8 mouse cellular contexts compared by ENCODE assay signal in the genomic region with DNA sequence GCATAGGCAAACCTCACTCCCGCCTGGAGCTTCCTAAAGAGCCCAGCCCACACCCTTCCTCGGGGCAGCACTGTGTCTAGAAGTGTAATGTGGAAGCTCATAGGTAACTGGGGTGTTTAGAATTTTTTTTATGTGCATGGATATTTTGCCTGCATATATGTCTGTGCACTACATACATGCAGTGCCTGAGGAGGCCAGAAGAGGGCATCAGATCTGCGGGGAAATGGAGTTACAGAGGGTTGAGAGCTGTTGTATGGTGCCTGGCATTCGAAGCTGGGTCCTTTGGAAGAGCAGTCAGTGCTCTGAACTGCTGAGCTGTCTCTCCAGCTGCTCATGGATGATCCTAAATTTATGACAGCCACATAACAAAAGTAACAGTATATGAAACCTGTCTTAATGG. TPM values are rescaled to one million over a fixed set of nuclear protein-coding genes. Genes with fewer than 3 reads are reported as not detected.
DNase-seq lines count a peak whose midpoint lies in the region; ATAC-seq and TF ChIP-seq lines count a peak whose summit lies in the region.
"Had no signal": no experiment of that assay in that cellular context is flagged by ENCODE, and none has a peak within 500 bp of the region (broad histone marks: within the 10 kb centered on the region; RNA-seq: fewer than 3 reads in every experiment).

No protein-coding gene starts in this region.

- no peak overlapping the region for H3K4me3 ChIP-seq in cortical plate, adult 2 months (ENCODE audit: insufficient read depth, low read length)
- H3K4me3 ChIP-seq in liver, embryonic 16.5 days (ENCODE audit: low read depth, low read length), result no peak overlapping the region
- H3K4me3 ChIP-seq: midbrain, embryonic 12.5 days had no signal

- no peak overlapping the region for H3K27ac ChIP-seq in cortical plate, adult 2 months (ENCODE audit: insufficient read depth, low read length)
- H3K27ac ChIP-seq in liver, embryonic 16.5 days (ENCODE audit: low read length), result no peak overlapping the region
- H3K27ac ChIP-seq: midbrain, embryonic 12.5 days had no signal

- peaks cover 5% of the 10 kb centered on the region for H3K36me3 ChIP-seq in liver, embryonic 16.5 days (ENCODE audit: control insufficient read depth, insufficient read depth)

- no peak overlapping the region for H3K4me2 ChIP-seq in liver, embryonic 16.5 days (ENCODE audit: low read depth, low read length)
- H3K4me2 ChIP-seq: midbrain, embryonic 12.5 days had no signal

- peak; percentile 43 for TF ChIP-seq CTCF in cortical plate, adult 2 months (IDR thresholded peaks at IDR 0.05; ENCODE audit: extremely low read depth, insufficient read depth, low read length)

- no peaks in the 10 kb centered on the region for H3K4me1 ChIP-seq in cortical plate, adult 2 months (ENCODE audit: control insufficient read depth, insufficient read depth, low read length)
- peaks cover 6% of the 10 kb centered on the region for H3K4me1 ChIP-seq in liver, embryonic 16.5 days (ENCODE audit: control insufficient read depth, low read depth, low read length)

- no peaks in the 10 kb centered on the region for H3K27me3 ChIP-seq in liver, embryonic 16.5 days (ENCODE audit: control insufficient read depth, insufficient read depth, low read depth, low read length)
- H3K27me3 ChIP-seq: midbrain, embryonic 12.5 days had no signal

- H3K9ac ChIP-seq in liver, embryonic 16.5 days (ENCODE audit: low read depth, low read length), result no peak overlapping the region
- H3K9ac ChIP-seq: midbrain, embryonic 12.5 days had no signal

- no peak for TF ChIP-seq POLR2A in cortical plate, adult 2 months (IDR thresholded peaks at IDR 0.05; ENCODE audit: extremely low read depth, insufficient read depth, low read length)

- ATAC-seq in liver, embryonic 16.5 days (ENCODE audit: low read depth), result peak; percentile 26; the same call in 1 of the 2 replicates

- H3K9me3 ChIP-seq in liver, embryonic 16.5 days (replicated peaks; ENCODE audit: control insufficient read depth, low read length), result no peaks in the 10 kb centered on the region
- H3K9me3 ChIP-seq: midbrain, embryonic 12.5 days had no signal

- WGBS in liver, embryonic 16.5 days (ENCODE audit: insufficient replicate concordance), result 47% methylated on average over 4 of the region's 4 CpGs

- peak; percentile 50 to 64 for DNase-seq in layer of hippocampus, postnatal 10 days (ENCODE audit: low spot score in 2 of 2)
- no peak for DNase-seq in layer of hippocampus, adult 9-10 months (ENCODE audit: low spot score)
- peak; percentile 19 to 43 for DNase-seq in CD8-positive naive resting alpha-beta T cell, adult 2 months (ENCODE audit: low read depth in 2 of 2, low spot score in 2 of 2)
- DNase-seq in T-cell, adult 2 months (ENCODE audit: low spot score), result peak; percentile 36
- peak; percentile 17 to 22 for DNase-seq in spleen, postnatal 36 days (ENCODE audit: low spot score in 2 of 2)

RNA-seq across cellular contexts. Expression of gene Sccpdh, which starts 44.4 kb away (rescaled TPM):
- total RNA-seq in layer of hippocampus, postnatal 10 days (2021), result 10 to 100 TPM; 78.3 to 82.9 TPM
- polyA plus RNA-seq in cortical plate, adult 2 months (2012; rRNA removed), result 66.9 and 75.0 TPM in 2 replicates
- polyA plus RNA-seq in liver, embryonic 16.5 days (2015; fragmentation: Nextera tagmentation; extraction: Ambion mirVana), result 9.4 and 10.0 TPM in 2 replicates
